Mouse (Mus musculus): ENCODE data around the gene Wipf1. TPM values are rescaled to one million over a fixed set of nuclear protein-coding genes. Genes with fewer than 3 reads are reported as not detected.
A peak's percentile ranks its signal among the peaks of the same experiment; 100 is the strongest.

Gene Wipf1
- total RNA-seq, 2 experiments from 2014 or later: 33.2 to 41.1 TPM

GRCm38 (mm10) chr2:73387806-73388205, 141.7 kb downstream of the Wipf1 start:
- no peak for DNase-seq (ENCODE audit: low spot score in 2 of 2)

- DNase-seq (ENCODE audit: low spot score in 2 of 2): peak; percentile 99 to 100
Measured at GRCm38 (mm10) chr2:73386356-73387046, 143.0 kb downstream of the Wipf1 start, which contains the start of gene Gpr155. Gpr155 (minus strand) TSS chr2:73386572.

- DNase-seq (ENCODE audit: low spot score in 2 of 2): no peak
Measured at GRCm38 (mm10) chr2:73385641-73386355, 143.7 kb downstream of the Wipf1 start.

GRCm38 (mm10) chr2:73385172-73385571, 144.4 kb downstream of the Wipf1 start:
- DNase-seq (ENCODE audit: low spot score in 2 of 2): no peak

- no peak for DNase-seq (ENCODE audit: low spot score in 2 of 2)
Measured at GRCm38 (mm10) chr2:73380298-73380975, 149.1 kb downstream of the Wipf1 start.

GRCm38 (mm10) chr2:73379656-73380055, 149.9 kb downstream of the Wipf1 start:
- no peak for DNase-seq (ENCODE audit: low spot score in 2 of 2)

Other genes starting within 250 kb of the Wipf1 start
- 10 to 100 TPM; 14.9 to 15.4 TPM for gene Scrn3, start 217.1 kb downstream of the Wipf1 start, total RNA-seq (2021)
- 10 to 100 TPM; 16.3 to 16.9 TPM for gene Cir1, start 217.0 kb downstream of the Wipf1 start, total RNA-seq (2021)
- 10 to 100 TPM in 1 of 2 experiments, 1 to 10 TPM in 1; 9.6 to 10.9 TPM for gene Gpr155, start 143.2 kb downstream of the Wipf1 start, total RNA-seq (2021)
- 10 to 100 TPM; 48.3 to 50.8 TPM for gene Chrna1, start 50.6 kb upstream of the Wipf1 start, total RNA-seq (2021)
- 10 to 100 TPM; 23.3 to 25.6 TPM for gene Chn1, start 245.6 kb upstream of the Wipf1 start, total RNA-seq (2021)